Mouse (Mus musculus): ENCODE data around the gene Wdr70. TPM values are rescaled to one million over a fixed set of nuclear protein-coding genes. Genes with fewer than 3 reads are reported as not detected.

Wdr70 gene
- polyA plus RNA-seq, 1 experiment: 4.9 TPM

GRCm38 (mm10) chr15:7998843-7999546 is 100.0 kb downstream of the Wdr70 start:
- Histone ChIP-seq H3K4me3 (replicated peaks) (no peak overlapping the region), H3K27me3 (ENCODE audit: control insufficient read depth) (no peaks in the 10 kb centered on the region)

DNA sequence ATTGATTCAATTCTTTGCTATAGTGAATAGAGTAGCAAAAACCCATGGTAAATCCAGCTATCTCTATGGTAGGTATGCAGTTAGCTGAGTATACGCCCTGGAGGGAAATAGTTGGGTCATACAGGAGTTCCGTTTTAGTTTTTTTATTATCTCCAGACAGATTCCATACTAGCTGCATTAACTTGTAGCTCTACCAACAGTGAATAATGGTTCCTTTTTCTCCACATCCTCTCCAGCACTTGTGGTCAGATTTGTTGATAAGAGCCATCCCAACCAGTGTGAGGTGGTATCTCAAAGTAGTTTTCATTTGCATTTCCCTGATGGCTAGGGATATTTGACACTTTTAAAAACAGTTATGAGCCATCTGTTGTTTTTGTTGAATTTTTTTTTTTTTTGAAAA is 100.9 kb downstream of the Wdr70 start:
- no peaks in the 10 kb centered on the region for H3K27me3 ChIP-seq (ENCODE audit: control insufficient read depth)
- H3K4me3 ChIP-seq (replicated peaks): no peak overlapping the region
- H3K36me3 ChIP-seq (ENCODE audit: control insufficient read depth): no peaks in the 10 kb centered on the region
- TF ChIP-seq GATA1 (IDR thresholded peaks at IDR 0.05; ENCODE audit: low read length) (no peak), TAL1 (IDR thresholded peaks at IDR 0.05; ENCODE audit: low read length) (no peak)
- no peaks in the 10 kb centered on the region for H3K9me3 ChIP-seq (ENCODE audit: control insufficient read depth, low read length)
- peaks cover 7% of the 10 kb centered on the region for H3K4me1 ChIP-seq (ENCODE audit: control insufficient read depth)

More at GRCm38 (mm10) chr15:7998843-7999546, 100.0 kb downstream of the Wdr70 start:
- Histone ChIP-seq H3K9me3 (ENCODE audit: control insufficient read depth, low read length) (no peaks in the 10 kb centered on the region), H3K4me1 (ENCODE audit: control insufficient read depth) (peaks cover 7% of the 10 kb centered on the region), H3K36me3 (ENCODE audit: control insufficient read depth) (no peaks in the 10 kb centered on the region)
- TF ChIP-seq GATA1 (IDR thresholded peaks at IDR 0.05; ENCODE audit: low read length): no peak
- TF ChIP-seq TAL1 (IDR thresholded peaks at IDR 0.05; ENCODE audit: low read length): no peak

DNA sequence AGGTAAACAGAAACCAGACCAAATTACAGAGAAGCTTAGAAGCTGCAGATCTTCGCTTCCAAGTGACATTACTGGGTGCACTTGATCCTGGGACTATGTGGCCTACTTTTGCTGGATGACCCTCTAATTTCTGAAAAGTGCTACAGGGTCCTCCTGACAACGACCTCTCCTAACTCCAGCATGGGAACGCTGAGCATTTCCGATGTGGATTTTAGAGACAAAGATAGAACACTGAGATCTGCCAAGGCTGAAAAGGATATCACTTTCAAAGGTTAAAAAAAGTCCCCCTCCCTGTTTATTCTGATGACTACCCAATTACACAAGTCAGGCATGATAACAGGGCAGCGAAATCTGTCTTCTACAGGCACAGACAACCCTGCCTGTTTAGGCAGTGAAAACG is 105.3 kb downstream of the Wdr70 start:
- H3K4me1 ChIP-seq (ENCODE audit: control insufficient read depth): peaks cover 2% of the 10 kb centered on the region
- H3K4me3 ChIP-seq (replicated peaks): no peak overlapping the region
- TF ChIP-seq GATA1 (IDR thresholded peaks at IDR 0.05; ENCODE audit: low read length) (no peak), TAL1 (IDR thresholded peaks at IDR 0.05; ENCODE audit: low read length) (no peak)
- no peaks in the 10 kb centered on the region for H3K27me3 ChIP-seq (ENCODE audit: control insufficient read depth)
- H3K9me3 ChIP-seq (ENCODE audit: control insufficient read depth, low read length): no peaks in the 10 kb centered on the region
- H3K36me3 ChIP-seq (ENCODE audit: control insufficient read depth): no peaks in the 10 kb centered on the region

DNA sequence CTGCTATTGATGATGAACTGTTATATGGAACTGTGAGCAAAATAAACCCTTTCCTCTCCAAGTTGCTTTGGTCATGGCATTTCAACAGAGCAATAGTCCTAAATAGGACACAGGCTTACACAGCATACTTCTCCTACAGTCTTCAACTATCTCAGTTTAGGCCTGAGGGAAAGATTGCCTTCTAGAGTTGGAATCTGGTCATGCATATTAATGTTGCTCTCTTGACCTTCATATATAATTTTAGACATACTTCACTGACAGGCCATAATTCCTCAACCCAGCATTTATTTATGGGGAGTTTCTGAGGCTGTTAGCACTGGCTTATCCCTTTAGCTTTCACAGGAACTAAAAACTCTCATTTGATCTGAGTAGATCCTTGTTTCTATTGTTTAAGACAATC is 108.9 kb downstream of the Wdr70 start:
- no peaks in the 10 kb centered on the region for H3K27me3 ChIP-seq (ENCODE audit: control insufficient read depth)
- no peak for TF ChIP-seq TAL1 (IDR thresholded peaks at IDR 0.05; ENCODE audit: low read length)
- TF ChIP-seq GATA1 (IDR thresholded peaks at IDR 0.05; ENCODE audit: low read length): no peak

DNA sequence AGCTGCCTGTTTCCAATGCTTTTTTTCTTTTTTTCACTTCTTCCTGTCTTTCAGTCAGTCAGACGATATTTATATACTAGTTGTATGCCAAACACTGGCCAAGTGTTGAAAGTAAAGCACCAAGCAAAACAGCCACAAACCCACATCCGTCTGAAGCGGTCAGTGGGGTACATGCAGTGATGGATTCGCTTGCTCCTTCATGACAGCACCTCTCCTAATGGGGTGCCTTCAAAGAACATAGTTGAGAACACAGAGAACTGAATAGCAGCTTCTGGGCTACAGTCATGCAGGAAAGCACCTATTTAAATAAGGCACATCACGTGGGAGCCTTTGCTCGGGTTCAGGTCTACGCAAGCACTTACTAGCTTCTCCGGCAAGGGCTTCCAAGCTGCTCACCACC is 111.6 kb downstream of the Wdr70 start:
- no peak for TF ChIP-seq TAL1 (IDR thresholded peaks at IDR 0.05; ENCODE audit: low read length)
- TF ChIP-seq GATA1 (IDR thresholded peaks at IDR 0.05; ENCODE audit: low read length): no peak
- Histone ChIP-seq H3K4me3 (replicated peaks) (no peak overlapping the region), H3K36me3 (ENCODE audit: control insufficient read depth) (no peaks in the 10 kb centered on the region), H3K27me3 (ENCODE audit: control insufficient read depth) (no peaks in the 10 kb centered on the region), H3K4me1 (ENCODE audit: control insufficient read depth) (no peaks in the 10 kb centered on the region), H3K9me3 (ENCODE audit: control insufficient read depth, low read length) (no peaks in the 10 kb centered on the region)

More for the DNA sequence above, 108.9 kb downstream of the Wdr70 start:
- H3K36me3 ChIP-seq (ENCODE audit: control insufficient read depth): no peaks in the 10 kb centered on the region
- no peak overlapping the region for H3K4me3 ChIP-seq (replicated peaks)
- no peaks in the 10 kb centered on the region for H3K4me1 ChIP-seq (ENCODE audit: control insufficient read depth)
- no peaks in the 10 kb centered on the region for H3K9me3 ChIP-seq (ENCODE audit: control insufficient read depth, low read length)

GRCm38 (mm10) chr15:7986274-7986673 is 112.7 kb downstream of the Wdr70 start:
- TF ChIP-seq TAL1 (IDR thresholded peaks at IDR 0.05; ENCODE audit: low read length) (no peak), GATA1 (IDR thresholded peaks at IDR 0.05; ENCODE audit: low read length) (no peak)

DNA sequence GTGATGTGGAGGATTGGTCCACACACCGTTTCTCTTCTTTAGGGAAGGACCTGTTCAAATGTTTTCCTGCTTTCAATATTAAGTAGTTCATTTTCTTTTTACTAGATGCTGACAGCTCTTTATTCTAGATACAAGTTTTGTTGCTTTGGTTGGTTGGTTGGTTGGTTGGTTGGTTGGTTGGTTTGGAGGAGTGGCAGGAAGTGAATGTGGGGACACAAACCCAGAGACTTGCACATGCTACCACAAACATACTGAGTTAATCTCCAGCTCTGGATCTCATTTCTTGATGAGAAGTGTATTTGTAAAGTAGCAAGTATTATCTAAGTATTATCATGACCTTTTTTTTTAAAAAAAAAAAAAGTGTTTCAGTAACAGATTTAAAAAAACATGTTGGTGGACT is 120.4 kb downstream of the Wdr70 start:
- H3K9me3 ChIP-seq (ENCODE audit: control insufficient read depth, low read length): no peaks in the 10 kb centered on the region
- H3K4me1 ChIP-seq (ENCODE audit: control insufficient read depth): no peaks in the 10 kb centered on the region
- H3K27me3 ChIP-seq (ENCODE audit: control insufficient read depth): no peaks in the 10 kb centered on the region
- peaks cover 6% of the 10 kb centered on the region for H3K36me3 ChIP-seq (ENCODE audit: control insufficient read depth)
- no peak for TF ChIP-seq GATA1 (IDR thresholded peaks at IDR 0.05; ENCODE audit: low read length)
- no peak for TF ChIP-seq TAL1 (IDR thresholded peaks at IDR 0.05; ENCODE audit: low read length)
- no peak overlapping the region for H3K4me3 ChIP-seq (replicated peaks)

More at GRCm38 (mm10) chr15:7986274-7986673, 112.7 kb downstream of the Wdr70 start:
- Histone ChIP-seq H3K36me3 (ENCODE audit: control insufficient read depth) (no peaks in the 10 kb centered on the region), H3K4me3 (replicated peaks) (no peak overlapping the region), H3K9me3 (ENCODE audit: control insufficient read depth, low read length) (no peaks in the 10 kb centered on the region), H3K27me3 (ENCODE audit: control insufficient read depth) (no peaks in the 10 kb centered on the region), H3K4me1 (ENCODE audit: control insufficient read depth) (no peaks in the 10 kb centered on the region)

- no peak overlapping the region for H3K4me3 ChIP-seq (replicated peaks)
- H3K4me1 ChIP-seq (ENCODE audit: control insufficient read depth): no peaks in the 10 kb centered on the region
- no peaks in the 10 kb centered on the region for H3K27me3 ChIP-seq (ENCODE audit: control insufficient read depth)
- H3K36me3 ChIP-seq (ENCODE audit: control insufficient read depth): peaks cover 6% of the 10 kb centered on the region
- H3K9me3 ChIP-seq (ENCODE audit: control insufficient read depth, low read length): no peaks in the 10 kb centered on the region
- no peak for TF ChIP-seq TAL1 (IDR thresholded peaks at IDR 0.05; ENCODE audit: low read length)
- TF ChIP-seq GATA1 (IDR thresholded peaks at IDR 0.05; ENCODE audit: low read length): no peak
Measured at GRCm38 (mm10) chr15:7976775-7977174, 122.2 kb downstream of the Wdr70 start.

- TF ChIP-seq TAL1 (IDR thresholded peaks at IDR 0.05; ENCODE audit: low read length): no peak
- TF ChIP-seq GATA1 (IDR thresholded peaks at IDR 0.05; ENCODE audit: low read length): no peak
- H3K4me3 ChIP-seq (replicated peaks): no peak overlapping the region
- no peaks in the 10 kb centered on the region for H3K9me3 ChIP-seq (ENCODE audit: control insufficient read depth, low read length)
- H3K27me3 ChIP-seq (ENCODE audit: control insufficient read depth): no peaks in the 10 kb centered on the region
- peaks cover 6% of the 10 kb centered on the region for H3K36me3 ChIP-seq (ENCODE audit: control insufficient read depth)
- H3K4me1 ChIP-seq (ENCODE audit: control insufficient read depth): no peaks in the 10 kb centered on the region
Measured at GRCm38 (mm10) chr15:7974368-7974767, 124.6 kb downstream of the Wdr70 start.

All from erythroblast, embryonic 14.5 days (primary cell).